Mouse (Mus musculus): ENCODE measurements around the gene Fam205a1. TPM values are rescaled to one million over a fixed set of nuclear protein-coding genes. Genes with fewer than 3 reads are reported as not detected.
"Not testable (repeated sequence)": the region's sequence is repeated elsewhere in the genome, so short reads cannot be mapped to it uniquely, and the experiment has no call there.

Fam205a1 gene
- not detected in 2 replicates for polyA plus RNA-seq (2011; ENCODE audit: insufficient read depth, insufficient read length, low read depth, missing spikeins)

- H3K9me3 ChIP-seq (replicated peaks; ENCODE audit: control insufficient read depth, insufficient read depth, low read length, poor library complexity, severe bottlenecking); H3K27ac ChIP-seq (ENCODE audit: insufficient read depth, low read length); H3K4me3 ChIP-seq (ENCODE audit: low read depth, low read length); H3K9ac ChIP-seq (ENCODE audit: low read depth, poor library complexity, severe bottlenecking); H3K27me3 ChIP-seq (ENCODE audit: control insufficient read depth, insufficient read depth, low read length, poor library complexity, severe bottlenecking); H3K36me3 ChIP-seq (ENCODE audit: control insufficient read depth, insufficient read depth, low read length, poor library complexity, severe bottlenecking); H3K4me1 ChIP-seq (ENCODE audit: control insufficient read depth, insufficient read depth, low read length): not testable (repeated sequence)
Measured at GRCm38 (mm10) chr4:42853788-42854187, at the start of gene Fam205a1. Gene Fam205a1, minus strand, starts transcription at chr4:42853888.

DNA sequence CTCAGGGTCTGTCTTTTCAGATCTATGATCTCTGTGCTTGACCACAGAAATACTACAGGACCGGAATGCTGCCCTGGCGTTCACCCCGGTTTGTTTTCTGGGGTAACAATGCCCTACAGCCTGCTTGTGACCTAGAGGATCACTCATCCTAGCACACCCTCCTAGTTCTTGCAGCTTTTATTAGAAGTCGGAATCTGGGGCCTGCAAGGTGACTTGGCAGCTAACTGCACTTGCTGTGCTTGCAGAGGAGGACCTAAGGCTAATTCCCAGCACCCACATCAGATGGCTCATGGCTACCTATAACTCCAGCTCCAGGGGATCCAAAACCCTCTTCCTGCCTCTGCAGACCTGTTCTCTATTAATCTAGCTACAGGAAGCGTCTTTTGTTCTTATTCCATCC is 49.0 kb upstream of the Fam205a1 start:
- Histone ChIP-seq H3K9me3 (replicated peaks; ENCODE audit: control insufficient read depth, insufficient read depth, low read length, poor library complexity, severe bottlenecking) (no peaks in the 10 kb centered on the region), H3K9ac (ENCODE audit: low read depth, poor library complexity, severe bottlenecking) (no peak overlapping the region), H3K27ac (ENCODE audit: insufficient read depth, low read length) (no peak overlapping the region), H3K36me3 (ENCODE audit: control insufficient read depth, insufficient read depth, low read length, poor library complexity, severe bottlenecking) (no peaks in the 10 kb centered on the region), H3K27me3 (ENCODE audit: control insufficient read depth, insufficient read depth, low read length, poor library complexity, severe bottlenecking) (no peaks in the 10 kb centered on the region; the same call in 1 of the 2 replicates), H3K4me1 (ENCODE audit: control insufficient read depth, insufficient read depth, low read length) (no peaks in the 10 kb centered on the region), H3K4me3 (ENCODE audit: low read depth, low read length) (no peak overlapping the region)
- TF ChIP-seq EP300 (IDR thresholded peaks at IDR 0.05; ENCODE audit: insufficient read depth, low read depth, low read length) (no peak), CTCF (IDR thresholded peaks at IDR 0.05; ENCODE audit: low read depth, low read length) (no peak), POLR2A (IDR thresholded peaks at IDR 0.05; ENCODE audit: insufficient read depth, low read length) (no peak)

DNA sequence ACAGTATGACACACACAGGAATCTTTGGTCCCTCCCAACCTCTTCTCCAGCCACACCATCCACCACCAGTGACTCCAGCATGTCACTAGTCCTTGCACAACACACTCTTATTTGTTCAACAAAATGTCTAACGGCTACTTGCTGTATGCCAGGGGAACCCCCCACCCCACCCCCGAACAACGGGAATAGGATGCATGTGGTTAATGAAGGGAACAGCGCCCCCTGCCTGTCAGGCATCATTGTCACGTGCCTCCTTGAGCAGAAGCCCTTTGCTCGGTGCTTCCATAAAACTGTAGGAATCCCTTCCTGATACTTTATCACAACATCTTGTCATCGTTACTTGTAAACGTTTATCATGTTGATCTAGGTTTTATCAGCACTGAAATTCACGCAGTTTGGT is 48.5 kb upstream of the Fam205a1 start:
- H3K4me3 ChIP-seq (ENCODE audit: low read depth, low read length): no peak overlapping the region
- H3K36me3 ChIP-seq (ENCODE audit: control insufficient read depth, insufficient read depth, low read length, poor library complexity, severe bottlenecking): no peaks in the 10 kb centered on the region
- H3K27me3 ChIP-seq (ENCODE audit: control insufficient read depth, insufficient read depth, low read length, poor library complexity, severe bottlenecking): no peaks in the 10 kb centered on the region; the same call in 1 of the 2 replicates
- H3K27ac ChIP-seq (ENCODE audit: insufficient read depth, low read length): no peak overlapping the region
- no peaks in the 10 kb centered on the region for H3K4me1 ChIP-seq (ENCODE audit: control insufficient read depth, insufficient read depth, low read length)
- H3K9me3 ChIP-seq (replicated peaks; ENCODE audit: control insufficient read depth, insufficient read depth, low read length, poor library complexity, severe bottlenecking): no peaks in the 10 kb centered on the region
- peak; percentile 65 for TF ChIP-seq CTCF (IDR thresholded peaks at IDR 0.05; ENCODE audit: low read depth, low read length)
- no peak for TF ChIP-seq EP300 (IDR thresholded peaks at IDR 0.05; ENCODE audit: insufficient read depth, low read depth, low read length)
- no peak overlapping the region for H3K9ac ChIP-seq (ENCODE audit: low read depth, poor library complexity, severe bottlenecking)

DNA sequence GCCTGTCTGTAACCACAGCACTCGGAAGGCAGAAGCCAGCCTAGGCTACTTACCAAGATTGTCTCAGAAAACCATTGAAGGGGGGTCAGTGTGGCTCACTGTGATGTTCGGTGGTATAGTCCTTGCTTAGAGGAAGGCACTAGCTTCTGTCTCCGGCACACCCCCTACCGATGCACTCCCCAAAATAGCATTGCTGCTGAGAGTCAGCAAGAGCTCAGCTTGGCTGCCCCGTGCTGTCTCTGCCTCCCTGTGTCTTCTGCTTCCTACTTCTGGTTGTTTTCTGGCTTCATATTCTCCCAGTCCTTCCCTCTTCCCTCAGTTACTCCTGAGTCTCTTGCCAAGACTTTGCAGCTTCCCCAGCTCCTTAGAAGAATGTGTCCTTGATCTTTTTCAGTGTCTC is 47.2 kb upstream of the Fam205a1 start:
- Histone ChIP-seq H3K36me3 (ENCODE audit: control insufficient read depth, insufficient read depth, low read length, poor library complexity, severe bottlenecking) (no peaks in the 10 kb centered on the region), H3K9me3 (replicated peaks; ENCODE audit: control insufficient read depth, insufficient read depth, low read length, poor library complexity, severe bottlenecking) (no peaks in the 10 kb centered on the region), H3K27ac (ENCODE audit: insufficient read depth, low read length) (no peak overlapping the region)

DNA sequence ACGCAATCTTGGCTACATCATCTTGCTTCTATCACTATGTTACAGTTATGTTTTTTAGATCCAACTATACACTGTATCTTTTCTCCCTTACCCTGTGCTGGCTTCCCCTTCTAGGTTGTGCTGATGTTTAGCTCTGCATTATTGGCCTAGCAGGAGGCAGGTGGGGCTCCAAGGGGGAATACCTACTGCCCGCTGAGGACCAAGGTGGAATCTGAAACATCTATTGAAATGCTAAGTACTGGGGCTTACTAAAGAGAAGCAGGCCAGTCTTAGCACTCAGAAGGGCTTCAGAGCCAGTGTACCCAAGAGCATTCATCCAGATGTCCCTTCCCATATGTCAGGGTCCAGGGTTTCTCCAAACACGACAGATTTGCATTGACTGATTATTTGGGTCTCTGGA is 45.2 kb upstream of the Fam205a1 start:
- Histone ChIP-seq H3K9ac (ENCODE audit: low read depth, poor library complexity, severe bottlenecking) (no peak overlapping the region), H3K4me3 (ENCODE audit: low read depth, low read length) (no peak overlapping the region), H3K9me3 (replicated peaks; ENCODE audit: control insufficient read depth, insufficient read depth, low read length, poor library complexity, severe bottlenecking) (no peaks in the 10 kb centered on the region), H3K27me3 (ENCODE audit: control insufficient read depth, insufficient read depth, low read length, poor library complexity, severe bottlenecking) (no peaks in the 10 kb centered on the region), H3K27ac (ENCODE audit: insufficient read depth, low read length) (no peak overlapping the region), H3K4me1 (ENCODE audit: control insufficient read depth, insufficient read depth, low read length) (no peaks in the 10 kb centered on the region), H3K36me3 (ENCODE audit: control insufficient read depth, insufficient read depth, low read length, poor library complexity, severe bottlenecking) (no peaks in the 10 kb centered on the region)
- TF ChIP-seq POLR2A (IDR thresholded peaks at IDR 0.05; ENCODE audit: insufficient read depth, low read length): no peak
- peak; percentile 61; the same call in 1 of the 2 replicates for TF ChIP-seq EP300 (IDR thresholded peaks at IDR 0.05; ENCODE audit: insufficient read depth, low read depth, low read length)
- no peak for TF ChIP-seq CTCF (IDR thresholded peaks at IDR 0.05; ENCODE audit: low read depth, low read length)

More for the DNA sequence above, 47.2 kb upstream of the Fam205a1 start:
- no peaks in the 10 kb centered on the region for H3K4me1 ChIP-seq (ENCODE audit: control insufficient read depth, insufficient read depth, low read length)
- TF ChIP-seq EP300 (IDR thresholded peaks at IDR 0.05; ENCODE audit: insufficient read depth, low read depth, low read length) (no peak), POLR2A (IDR thresholded peaks at IDR 0.05; ENCODE audit: insufficient read depth, low read length) (no peak), CTCF (IDR thresholded peaks at IDR 0.05; ENCODE audit: low read depth, low read length) (no peak)
- H3K9ac ChIP-seq (ENCODE audit: low read depth, poor library complexity, severe bottlenecking): no peak overlapping the region
- no peak overlapping the region for H3K4me3 ChIP-seq (ENCODE audit: low read depth, low read length)
- no peaks in the 10 kb centered on the region; the same call in 1 of the 2 replicates for H3K27me3 ChIP-seq (ENCODE audit: control insufficient read depth, insufficient read depth, low read length, poor library complexity, severe bottlenecking)

GRCm38 (mm10) chr4:42895118-42895517 is 41.4 kb upstream of the Fam205a1 start:
- H3K9me3 ChIP-seq (replicated peaks; ENCODE audit: control insufficient read depth, insufficient read depth, low read length, poor library complexity, severe bottlenecking): no peaks in the 10 kb centered on the region
- peaks cover 2% of the 10 kb centered on the region; the same call in 1 of the 2 replicates for H3K27me3 ChIP-seq (ENCODE audit: control insufficient read depth, insufficient read depth, low read length, poor library complexity, severe bottlenecking)
- TF ChIP-seq EP300 (IDR thresholded peaks at IDR 0.05; ENCODE audit: insufficient read depth, low read depth, low read length): no peak
- TF ChIP-seq POLR2A (IDR thresholded peaks at IDR 0.05; ENCODE audit: insufficient read depth, low read length): no peak
- TF ChIP-seq CTCF (IDR thresholded peaks at IDR 0.05; ENCODE audit: low read depth, low read length): no peak
- H3K27ac ChIP-seq (ENCODE audit: insufficient read depth, low read length): no peak overlapping the region
- H3K4me3 ChIP-seq (ENCODE audit: low read depth, low read length): no peak overlapping the region
- no peaks in the 10 kb centered on the region for H3K36me3 ChIP-seq (ENCODE audit: control insufficient read depth, insufficient read depth, low read length, poor library complexity, severe bottlenecking)
- H3K4me1 ChIP-seq (ENCODE audit: control insufficient read depth, insufficient read depth, low read length): peaks cover 1% of the 10 kb centered on the region
- H3K9ac ChIP-seq (ENCODE audit: low read depth, poor library complexity, severe bottlenecking): no peak overlapping the region

Data from ES-Bruce4 (cell line).